Mouse (Mus musculus) kidney, adult 9 months (tissue): ENCODE results near the gene Sgcd.
A peak's percentile ranks its signal among the peaks of the same experiment; 100 is the strongest.

ENCODE experiments used
- DNase-seq: peaks from one replicate; pipeline ENCODE4 v3.0.0; 2022

Sgcd gene

DNA sequence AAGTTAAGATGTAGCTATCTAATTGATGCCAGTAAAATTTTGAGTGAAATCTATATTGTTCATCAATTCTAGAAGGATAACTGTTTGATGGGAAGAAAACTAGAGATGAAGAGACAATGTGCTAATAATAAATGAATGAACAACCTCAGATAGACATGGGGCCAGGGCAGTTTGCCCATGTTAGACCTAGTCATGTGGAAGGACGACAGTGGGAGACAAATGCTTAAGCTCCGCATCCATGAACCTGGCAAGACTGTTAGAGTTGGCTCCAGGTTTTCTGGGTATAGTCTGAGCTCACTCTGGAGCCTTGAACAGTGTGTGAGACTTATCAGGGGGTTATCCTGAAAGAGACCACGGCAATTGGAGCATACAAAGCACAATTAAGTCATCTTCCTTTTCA lies 860.4 kb downstream of the Sgcd start:
- DNase-seq: no peak

DNA sequence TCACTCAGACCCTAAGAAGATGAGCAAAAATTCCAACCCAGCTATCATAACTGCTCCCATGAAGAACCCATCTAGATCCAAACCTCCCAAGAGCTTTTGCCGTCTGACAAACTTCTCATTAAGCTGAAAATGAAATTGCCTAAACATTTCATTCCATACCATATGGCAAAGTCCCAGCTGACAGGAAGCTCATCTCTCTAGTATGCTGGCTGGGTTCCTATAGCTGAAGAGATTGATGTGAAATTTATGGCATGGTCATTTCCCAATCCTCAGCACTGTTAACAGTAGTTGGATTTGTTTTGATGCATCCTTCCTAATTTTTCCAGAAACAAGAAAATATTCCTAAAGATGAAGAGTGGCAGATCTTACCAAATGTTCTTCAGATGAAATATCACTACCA lies 867.9 kb downstream of the Sgcd start:
- no peak for DNase-seq

DNA sequence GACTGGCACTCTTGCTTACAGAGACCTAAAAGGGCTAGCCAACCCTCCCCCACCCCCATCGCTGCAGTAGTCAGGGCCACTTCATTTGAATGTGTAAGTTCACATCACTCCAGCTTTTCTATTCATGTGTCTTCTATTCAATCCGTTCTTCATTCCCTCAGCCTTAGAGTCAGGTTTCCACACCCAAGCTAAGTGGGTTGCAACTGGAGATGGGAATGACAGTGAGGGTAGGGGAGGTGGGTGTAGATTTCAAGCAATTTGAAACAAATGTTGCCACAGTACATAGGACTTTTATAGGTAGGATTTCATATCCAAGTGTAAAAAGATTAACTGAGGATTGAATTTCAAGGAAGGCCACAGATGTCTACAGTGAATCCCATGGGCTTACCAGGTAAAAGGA lies 870.9 kb downstream of the Sgcd start:
- DNase-seq: no peak

DNA sequence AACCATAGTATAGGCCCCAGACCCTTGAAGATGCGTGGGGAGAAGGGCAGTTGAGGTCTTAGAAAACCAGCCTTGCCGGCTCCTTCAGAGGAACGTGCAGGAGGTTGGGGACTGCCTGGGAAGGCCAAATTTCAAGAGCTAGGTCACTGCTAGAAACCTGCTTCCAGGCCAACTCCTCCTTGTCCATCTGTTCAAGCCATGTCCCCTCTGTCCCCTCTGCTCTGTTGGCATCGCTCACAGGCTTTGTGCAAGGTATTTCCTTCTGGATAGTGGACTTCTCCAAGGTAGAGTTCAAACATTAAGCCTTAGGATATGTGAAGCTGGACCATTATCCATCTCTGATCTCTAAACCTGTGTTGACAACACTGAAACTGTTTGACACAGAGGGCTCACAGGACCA lies 874.4 kb downstream of the Sgcd start:
- no peak for DNase-seq

DNA sequence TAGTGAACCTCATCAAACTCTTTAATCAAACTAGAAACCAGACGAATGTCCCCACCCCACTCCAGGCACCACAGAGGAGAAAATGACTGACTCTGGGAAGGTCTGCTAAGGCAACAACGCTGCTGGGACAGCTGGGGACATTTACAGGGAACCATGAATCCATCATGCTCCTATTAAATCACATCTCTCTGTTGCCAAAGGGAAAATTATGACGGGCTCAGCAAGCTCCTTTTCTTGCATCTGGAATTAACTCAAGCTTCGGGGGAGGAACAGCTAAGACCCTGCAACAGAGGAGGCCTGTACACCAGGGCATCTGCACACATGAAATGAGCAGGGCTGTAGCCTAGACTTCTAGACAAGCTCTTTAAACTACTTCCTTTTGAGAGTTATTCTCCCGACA lies 875.7 kb downstream of the Sgcd start:
- DNase-seq: no peak

DNA sequence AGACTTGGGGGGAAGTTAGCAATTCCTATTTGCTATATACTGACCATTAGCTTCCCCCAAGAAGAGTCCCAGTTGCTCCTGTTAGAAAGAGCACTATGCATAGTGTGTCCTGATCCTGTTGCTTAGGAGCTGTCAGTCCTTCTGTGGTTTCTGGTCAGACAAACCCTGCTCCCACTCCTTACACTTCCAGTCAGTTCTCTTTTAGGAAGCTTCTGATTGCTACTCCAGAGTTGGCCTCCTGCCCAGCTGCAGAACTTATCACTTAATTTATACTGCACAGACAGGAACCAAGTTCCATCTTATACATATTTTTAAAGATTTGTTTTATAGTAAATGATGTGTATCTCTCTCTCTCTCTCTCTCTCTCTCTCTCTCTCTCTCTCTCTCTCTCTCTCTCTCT lies 878.5 kb downstream of the Sgcd start:
- no peak for DNase-seq

DNA sequence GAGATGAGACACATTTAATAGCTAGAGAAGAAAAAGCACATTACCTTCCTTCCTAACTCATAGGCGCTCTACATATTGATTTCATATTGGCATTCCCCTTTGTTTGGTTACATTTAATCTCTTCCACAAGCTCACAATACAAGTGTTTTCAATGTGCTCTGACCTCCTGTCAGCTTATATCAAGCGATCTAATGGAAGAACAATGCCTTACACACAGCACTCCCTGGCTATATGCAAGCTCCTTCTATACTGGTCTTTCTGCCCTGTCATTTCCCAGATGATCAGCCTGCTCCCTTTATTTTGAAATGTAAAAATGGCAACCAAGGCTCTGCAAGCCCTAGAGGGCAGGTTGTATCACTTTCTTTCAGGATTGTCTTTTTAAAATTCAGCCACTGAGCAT lies 881.1 kb downstream of the Sgcd start:
- DNase-seq: no peak

DNA sequence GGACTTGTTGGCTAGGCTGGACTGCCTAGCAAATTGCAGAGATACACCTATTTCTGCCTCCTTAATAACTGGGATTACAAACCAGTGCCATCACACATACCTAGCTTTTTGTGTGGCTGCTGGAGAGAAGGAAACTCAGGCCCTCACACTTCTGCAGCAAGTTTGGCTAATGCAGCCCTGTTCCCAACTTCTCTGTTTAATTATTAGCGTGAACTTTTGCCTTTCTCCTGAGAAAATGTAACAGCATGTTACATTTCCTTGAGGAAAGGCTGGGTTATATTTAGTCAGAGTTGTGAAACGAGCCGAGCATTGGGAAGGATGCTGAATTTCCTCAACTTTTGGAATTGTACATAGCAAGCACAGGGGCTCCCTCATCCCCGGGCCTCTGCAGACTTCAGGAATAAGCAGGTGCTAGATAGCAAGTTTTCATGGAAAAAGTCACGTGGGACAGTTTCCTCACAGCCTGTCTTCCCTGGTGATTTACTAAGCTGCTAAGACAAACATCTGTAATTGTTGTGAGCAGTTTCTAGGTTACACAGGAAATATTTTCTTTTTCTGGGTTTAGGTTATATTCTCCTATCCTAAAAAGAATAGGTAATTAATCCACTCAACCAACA lies 895.4 kb downstream of the Sgcd start:
- peak; percentile 58 for DNase-seq

DNA sequence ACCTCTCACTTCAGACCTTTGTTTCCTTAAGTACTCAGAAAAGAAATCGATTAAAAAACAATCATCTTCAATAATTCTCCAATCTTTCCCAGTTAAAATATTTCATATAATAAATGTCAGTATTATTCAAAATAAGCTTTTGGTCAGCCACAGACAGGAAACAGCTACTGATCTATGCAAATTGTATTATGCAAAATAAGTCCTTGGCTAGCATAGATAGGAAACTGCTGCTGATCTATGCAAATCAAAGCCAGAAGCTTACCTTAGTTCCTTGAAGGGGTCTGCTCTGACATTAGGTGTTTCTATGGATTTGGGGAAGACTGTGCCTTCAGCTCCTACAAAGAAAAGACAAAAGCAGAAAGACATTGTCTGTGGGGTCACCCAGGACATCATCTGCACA lies 906.3 kb downstream of the Sgcd start:
- no peak for DNase-seq

DNA sequence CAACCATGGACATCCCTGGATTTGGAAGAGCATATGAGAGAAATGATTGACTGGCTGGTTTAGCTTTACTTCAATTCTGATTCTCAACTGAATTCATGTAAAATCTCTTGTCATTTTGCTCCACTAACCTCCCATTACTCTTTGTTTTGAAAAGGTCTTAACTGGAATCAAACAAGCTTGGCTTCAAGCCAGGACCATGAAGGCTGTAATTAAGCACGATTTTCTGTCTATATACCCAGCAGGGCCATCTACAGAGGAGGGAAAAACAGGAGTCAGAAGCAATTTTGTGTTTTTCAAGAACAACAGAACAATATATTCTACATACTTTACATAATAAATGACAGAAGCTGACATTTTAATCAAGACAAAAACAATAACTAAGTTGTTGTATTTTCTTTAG lies 915.2 kb downstream of the Sgcd start:
- DNase-seq: no peak

DNA sequence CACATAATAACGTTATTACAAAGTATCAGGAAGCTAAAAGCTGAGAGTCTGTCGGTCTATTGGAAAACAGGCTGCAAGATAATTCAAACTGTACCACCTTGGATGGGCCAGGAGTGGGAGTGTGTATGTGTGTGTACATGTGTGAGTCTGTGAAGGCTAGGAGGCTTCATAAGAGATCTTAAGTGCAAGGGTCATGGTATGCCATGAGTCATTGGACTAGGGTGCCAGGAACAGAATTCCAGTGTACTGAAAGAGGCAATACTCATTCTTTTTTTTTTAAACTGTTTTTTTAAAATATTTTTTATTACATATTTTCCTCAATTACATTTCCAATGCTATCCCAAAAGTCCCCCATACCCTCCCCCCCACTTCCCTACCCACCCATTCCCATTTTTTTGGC lies 917.6 kb downstream of the Sgcd start:
- DNase-seq: no peak

DNA sequence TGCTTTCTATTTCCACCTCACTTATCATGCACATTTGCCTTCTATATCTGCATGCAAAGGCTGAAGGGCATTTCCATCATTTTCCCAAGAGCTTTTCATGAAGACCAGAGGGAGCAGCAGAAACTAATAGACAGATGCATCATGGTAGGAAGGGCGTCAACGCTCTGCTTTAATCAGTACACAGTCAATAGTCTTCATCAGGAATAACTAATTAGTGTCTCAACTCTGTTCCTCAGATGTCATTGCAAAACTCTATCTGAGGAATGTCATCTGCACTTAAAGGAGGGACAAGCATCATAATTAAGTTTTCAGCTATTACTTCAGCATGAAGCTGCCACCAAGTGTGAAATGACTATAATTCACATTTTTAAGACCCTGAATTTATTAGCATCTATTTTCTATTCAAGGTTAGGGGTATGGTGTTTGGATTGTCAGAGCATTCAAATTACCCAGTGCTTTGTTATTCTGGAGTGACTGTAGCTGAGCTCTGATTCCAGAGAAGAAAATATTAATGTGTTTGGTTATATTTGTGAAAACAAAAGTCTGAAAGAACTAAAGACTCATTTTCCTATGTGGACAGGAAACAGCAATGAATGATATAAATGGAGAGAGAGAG lies 918.9 kb downstream of the Sgcd start:
- no peak for DNase-seq

DNA sequence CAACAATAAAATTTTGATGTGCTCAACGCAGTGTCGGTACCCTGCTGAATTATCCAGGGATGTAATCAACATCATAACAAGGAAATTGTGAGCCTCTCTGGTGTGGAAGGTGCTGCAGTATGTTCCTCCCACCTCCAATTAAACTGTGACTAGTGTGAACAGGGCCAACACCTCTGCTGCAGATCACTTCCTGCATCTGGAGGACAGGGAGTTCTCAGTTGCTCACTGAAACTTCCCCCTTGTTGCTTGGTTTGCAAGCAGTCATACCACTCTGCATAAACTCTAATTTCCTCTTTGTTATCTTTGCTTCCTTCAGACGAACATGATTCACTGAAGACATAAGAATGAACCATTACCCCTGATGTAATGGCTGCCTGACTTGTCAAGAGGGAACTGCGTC lies 925.1 kb downstream of the Sgcd start:
- no peak for DNase-seq

DNA sequence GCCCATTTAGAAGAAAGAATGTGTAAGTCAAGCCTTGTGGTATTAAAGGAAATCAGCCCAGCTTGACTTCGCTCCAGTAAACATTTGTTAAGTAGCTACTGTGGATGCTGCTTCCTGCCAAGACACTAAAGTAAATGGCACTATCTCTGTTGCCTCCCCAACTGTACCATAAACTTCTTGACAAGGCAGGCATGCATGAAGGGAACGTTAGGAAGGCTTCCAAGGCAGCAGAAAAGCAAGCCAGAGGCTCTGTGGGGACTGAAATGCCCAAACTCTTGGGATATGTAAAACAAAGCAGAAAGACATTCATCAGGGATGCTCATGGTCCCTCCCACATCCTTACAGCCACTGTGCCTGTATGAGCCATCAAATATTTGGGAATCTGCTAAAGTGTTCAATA lies 938.4 kb downstream of the Sgcd start:
- DNase-seq: no peak

DNA sequence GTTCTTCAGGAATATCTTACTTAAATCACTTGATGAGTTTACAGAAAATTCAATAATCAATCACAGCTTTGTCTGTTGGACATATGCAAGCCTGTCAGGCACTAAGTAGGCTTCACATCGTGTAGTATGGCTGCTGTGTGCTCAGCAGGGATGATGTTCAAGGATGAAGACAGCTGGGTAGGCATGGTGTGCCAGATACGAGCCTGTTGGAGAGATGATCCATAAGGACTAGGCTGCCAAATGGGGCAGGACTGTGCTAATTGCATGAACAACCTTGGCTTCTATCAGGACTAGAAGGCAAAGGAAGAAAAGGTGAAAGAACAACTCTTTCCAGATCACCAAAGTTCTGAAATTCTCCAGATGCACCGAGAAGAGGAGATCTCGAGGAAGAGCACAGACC lies 939.0 kb downstream of the Sgcd start:
- DNase-seq: no peak

DNA sequence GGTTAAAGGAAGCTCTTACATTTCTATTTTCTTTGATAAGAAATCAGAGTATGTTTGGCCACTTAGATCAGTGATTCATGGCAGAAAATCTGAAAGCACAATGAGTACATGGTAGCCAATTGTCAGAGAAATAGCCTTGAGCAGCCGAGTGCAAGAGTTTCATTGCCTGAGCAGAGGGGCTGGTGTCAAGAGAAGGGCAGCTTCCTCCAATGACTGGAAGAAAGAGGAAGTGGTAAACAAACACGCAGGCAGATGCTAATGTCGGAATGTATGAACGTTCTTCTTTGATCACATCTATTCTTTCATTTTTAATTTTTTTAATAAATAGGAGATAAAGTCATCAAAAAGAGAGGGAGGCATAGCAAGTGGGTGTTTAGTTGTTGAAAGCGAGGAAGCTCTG lies 956.5 kb downstream of the Sgcd start:
- DNase-seq: no peak

DNA sequence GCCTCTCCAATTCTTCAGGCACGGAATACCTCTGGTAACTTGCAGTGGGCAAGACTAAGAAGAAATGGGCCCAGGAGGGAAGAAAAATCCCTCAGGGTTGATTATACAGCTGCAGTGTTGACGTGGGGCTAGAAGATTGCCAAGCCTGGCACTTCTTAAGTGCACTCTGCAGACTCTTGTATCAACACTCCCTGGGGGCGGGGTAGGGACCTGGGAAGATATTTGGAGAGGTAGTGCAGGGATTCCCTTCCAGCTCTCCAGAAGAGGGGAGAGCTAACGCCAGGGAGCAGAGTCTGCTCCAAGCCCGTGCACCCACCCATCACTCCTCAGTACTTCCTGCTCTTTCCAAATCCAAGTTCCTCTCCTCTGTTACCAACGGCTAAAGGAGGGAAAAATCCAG lies 967.9 kb downstream of the Sgcd start:
- DNase-seq: no peak

DNA sequence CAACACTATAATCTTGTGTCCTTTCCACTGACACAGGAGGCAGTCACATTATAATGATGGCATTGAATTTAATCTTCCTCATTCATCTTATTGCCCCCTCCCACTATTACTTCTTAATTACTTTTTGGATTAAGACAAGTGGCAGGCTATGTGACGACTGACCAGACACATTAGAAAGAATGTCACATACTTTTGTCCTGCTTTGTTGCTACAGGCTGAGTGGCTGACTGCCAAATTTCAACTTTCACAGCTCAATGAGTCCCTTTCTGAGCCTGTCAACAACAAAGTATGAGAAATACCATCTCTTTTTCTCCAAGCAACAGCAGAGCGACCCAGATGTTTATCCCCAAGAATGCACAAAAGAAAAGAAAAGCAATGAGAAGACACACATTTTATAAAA lies 970.6 kb downstream of the Sgcd start:
- DNase-seq: peak; percentile 17

DNA sequence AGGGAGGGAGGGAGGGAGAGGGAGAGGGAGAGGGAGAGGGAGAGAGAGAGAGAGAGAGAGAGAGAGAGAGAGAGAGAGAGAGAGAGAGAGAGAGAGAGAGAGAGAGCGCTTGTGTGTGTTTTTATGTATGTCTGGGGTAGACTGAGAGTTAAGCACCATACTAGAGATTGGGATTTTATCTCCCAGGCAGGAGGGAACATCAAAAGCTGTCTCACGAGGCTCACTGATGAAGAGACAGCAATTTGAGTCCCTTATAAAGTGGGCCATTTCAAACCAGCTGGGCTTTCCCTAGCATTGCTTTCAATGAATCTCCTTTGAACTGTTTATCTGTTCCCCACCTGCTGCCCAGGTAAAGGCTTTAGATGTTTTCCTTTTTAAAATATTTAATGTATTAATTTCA lies 973.1 kb downstream of the Sgcd start:
- DNase-seq: no peak

DNA sequence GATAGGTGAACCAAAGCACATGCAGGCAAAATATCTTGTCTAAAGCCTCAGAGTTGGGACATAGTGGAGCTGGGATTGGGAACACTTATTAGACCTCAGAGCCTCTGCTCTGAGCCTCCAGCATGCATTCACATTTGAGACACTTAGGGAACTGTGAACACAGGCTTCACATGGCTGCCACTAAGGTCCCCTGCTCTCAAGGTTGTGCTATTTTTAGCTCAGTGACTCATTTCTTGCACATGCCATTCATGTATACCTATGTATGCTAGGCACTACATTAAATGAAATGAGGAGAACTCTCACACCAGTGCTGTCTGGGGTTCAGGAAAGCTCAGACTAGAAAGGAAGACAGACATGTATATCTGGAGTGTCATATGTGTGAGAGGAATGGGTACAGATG lies 974.5 kb downstream of the Sgcd start:
- DNase-seq: peak; percentile 5

DNA sequence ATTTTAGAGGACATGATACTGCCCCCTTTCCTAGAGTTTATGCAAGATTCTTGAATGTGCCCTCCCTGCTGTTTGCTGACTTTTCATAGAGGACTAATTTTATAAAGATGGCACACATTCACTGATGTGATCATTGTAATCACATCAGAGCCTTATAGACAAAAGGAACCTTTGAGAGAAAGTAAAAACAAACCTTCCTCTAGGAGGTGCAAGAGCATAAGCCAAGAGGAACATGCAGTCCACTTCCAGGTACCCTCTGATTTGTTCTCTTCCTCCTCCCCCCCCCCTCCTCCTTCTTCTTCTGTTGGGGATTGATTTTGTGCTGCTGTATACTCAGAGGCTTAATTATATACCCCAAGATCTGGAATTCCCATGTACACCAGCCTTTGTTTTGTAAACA lies 978.6 kb downstream of the Sgcd start:
- DNase-seq: no peak

DNA sequence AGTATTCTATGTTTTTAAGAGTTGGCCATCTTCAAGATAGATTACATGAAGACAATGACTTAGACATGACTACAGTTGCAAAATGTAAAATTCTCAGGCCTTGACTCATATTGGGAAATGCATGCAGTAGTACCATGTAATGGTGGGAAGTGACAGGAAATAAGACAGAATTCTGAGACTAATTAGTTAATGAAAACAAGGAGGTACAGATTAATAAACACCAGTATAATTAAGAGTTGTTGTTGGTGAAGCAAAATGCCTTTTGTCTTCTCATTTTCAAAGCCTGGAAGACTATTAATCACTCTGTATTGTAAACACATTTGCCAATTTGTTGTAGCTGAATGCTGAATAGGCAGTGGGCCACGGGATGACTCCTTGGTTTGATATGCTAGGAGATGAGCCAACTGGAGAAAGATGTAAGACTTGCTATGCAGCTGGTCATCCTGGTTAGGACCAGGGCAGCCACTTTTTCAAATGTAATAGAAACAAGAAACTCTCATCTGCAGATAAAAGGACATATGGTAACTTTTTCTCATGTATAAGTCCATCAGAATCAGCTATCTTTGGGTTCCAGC lies 983.4 kb downstream of the Sgcd start:
- no peak for DNase-seq

DNA sequence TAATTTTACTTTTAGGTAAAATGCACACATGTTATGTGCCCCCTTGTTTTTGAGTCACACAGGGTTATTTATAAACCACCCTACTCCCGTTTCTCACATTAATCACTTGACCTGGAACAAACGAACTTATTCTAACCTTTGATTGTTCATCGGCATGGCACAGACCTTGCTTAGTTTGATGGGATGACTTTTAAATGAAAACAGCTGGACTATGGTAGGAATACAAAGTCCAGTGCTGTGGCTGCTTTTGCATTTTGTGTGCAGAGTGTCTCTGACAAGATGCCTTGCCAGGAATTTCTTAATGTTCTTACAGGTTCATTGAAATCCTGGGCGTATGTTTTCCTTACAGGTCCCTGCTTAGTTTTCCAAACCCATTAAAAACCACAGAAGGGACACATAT lies 1049.5 kb downstream of the Sgcd start:
- peak; percentile 75 for DNase-seq

DNA sequence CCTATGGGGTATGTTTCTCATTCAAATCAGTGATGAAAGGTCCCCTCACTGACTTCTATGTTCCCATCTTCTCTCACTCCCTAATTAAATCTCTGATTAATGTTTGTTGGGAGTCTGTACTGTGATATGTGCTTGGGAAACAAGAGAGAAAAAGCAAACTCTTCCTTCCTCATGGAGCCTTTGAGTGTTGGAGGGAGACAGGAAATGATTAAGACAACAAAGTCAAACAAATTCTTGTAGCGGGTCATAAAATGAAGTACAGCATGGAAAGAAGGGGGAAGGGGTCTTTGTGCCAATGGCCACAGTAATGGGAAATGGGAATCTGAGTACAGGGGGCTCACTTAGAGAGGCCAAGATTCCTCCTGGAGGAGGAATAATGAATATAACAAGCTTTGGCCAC lies 1063.8 kb downstream of the Sgcd start:
- DNase-seq: no peak

DNA sequence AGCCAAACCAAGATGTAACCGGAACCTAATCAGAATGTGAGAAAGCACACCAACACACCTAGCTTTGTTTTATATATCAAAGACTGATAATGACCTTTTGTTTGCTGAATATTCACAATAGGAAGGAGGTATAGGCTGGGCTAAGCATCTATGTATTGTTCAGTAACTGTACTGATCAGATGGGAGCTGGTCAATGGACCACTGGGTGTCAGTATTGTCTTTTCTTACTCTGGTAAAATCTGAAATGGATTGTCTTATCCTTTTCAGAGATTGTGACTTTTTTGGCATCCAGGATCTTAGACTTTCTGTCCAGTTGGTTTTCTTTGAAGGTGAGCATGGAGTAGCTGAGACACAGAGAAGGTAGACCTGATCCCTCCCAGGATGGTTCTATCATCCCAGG lies 1068.5 kb downstream of the Sgcd start:
- peak; percentile 8 for DNase-seq
